Mouse (Mus musculus) skeletal muscle tissue, postnatal 0 days (tissue): ENCODE measurements around the gene Slirp. TPM values are rescaled to one million over a fixed set of nuclear protein-coding genes. Genes with fewer than 3 reads are reported as not detected.

Experiments used
- microRNA-seq, 2 experiments: library from miRNA; unstranded; fragments of <30 nt; microRNA quantifications; one replicate each; pipeline ENCODE4; 2016
- polyA plus RNA-seq: library from polyadenylated mRNA; unstranded; fragments of >200 nt; fragmentation: Nextera tagmentation; extraction: Ambion mirVana; gene quantifications from 2 replicates; pipeline ENCODE4 v1.2.1, GENCODE M21; 2015

Slirp gene
- polyA plus RNA-seq, result 274 and 297 TPM in 2 replicates

GRCm38 (mm10) chr12:87443700-87444122, at the start of gene Slirp, which contains the start of gene Alkbh1:
Gene Slirp (plus strand): TSS chr12:87443896.
Gene Alkbh1 (minus strand): TSS chr12:87444017.

GRCm38 (mm10) chr12:87471964-87472786, 28.5 kb downstream of the Slirp start, which contains the start of gene Snw1:
Gene Snw1 (minus strand): TSS chr12:87472274.

GRCm38 (mm10) chr12:87494421-87494820, 50.7 kb downstream of the Slirp start, which contains the start of gene Gm5788:
Gene Gm5788 (plus strand): TSS chr12:87494721.

Small RNA genes lying within 50 kb of the gene (microRNA-seq; reads per million reads assigned to microRNA genes)
- gene Mir3068, result 44.8 to 60.9 reads per million in 2 experiments

Other genes with a start within 250 kb of the Slirp start
- gene Samd15, start 244.2 kb upstream of the Slirp start, polyA plus RNA-seq, result 0.37 and 0.66 TPM in 2 replicates
- 0.65 and 0.88 TPM in 2 replicates for gene Tmed8, start 243.4 kb upstream of the Slirp start, polyA plus RNA-seq
- not detected in 2 replicates for gene Noxred1, start 205.2 kb upstream of the Slirp start, polyA plus RNA-seq
- gene Vipas39, start 177.6 kb upstream of the Slirp start, polyA plus RNA-seq, result 16.2 and 16.8 TPM in 2 replicates
- 109 and 114 TPM in 2 replicates for gene Ahsa1, start 177.4 kb upstream of the Slirp start, polyA plus RNA-seq
- gene Ism2, start 144.2 kb upstream of the Slirp start, polyA plus RNA-seq, result 0.08 and 0.43 TPM in 2 replicates
- 37.8 and 46.5 TPM in 2 replicates for gene Sptlc2, start 55.5 kb upstream of the Slirp start, polyA plus RNA-seq
- 18.5 and 22.6 TPM in 2 replicates for gene Alkbh1, start 121 bp downstream of the Slirp start, polyA plus RNA-seq
- gene Snw1, start 28.4 kb downstream of the Slirp start, polyA plus RNA-seq, result 68.7 and 70.2 TPM in 2 replicates
- gene Gm5788, start 50.8 kb downstream of the Slirp start, polyA plus RNA-seq, result not detected in 2 replicates
- gene Gm8300, start 70.4 kb downstream of the Slirp start, polyA plus RNA-seq, result not detected in 2 replicates
- gene Oog1, start 158.8 kb downstream of the Slirp start, polyA plus RNA-seq, result not detected in 2 replicates
- not detected in 2 replicates for gene Gm4027, start 175.0 kb downstream of the Slirp start, polyA plus RNA-seq
- gene Gm16381, start 200.7 kb downstream of the Slirp start, polyA plus RNA-seq, result not detected in 2 replicates